Mouse (Mus musculus) limb, embryonic 14.5 days (tissue): ENCODE measurements at regions not wholly inside any gene's neighbourhood (a gene's known extent, or its start where the extent isn't known, plus 50 kb on each side); places are given as distances from the start of the nearest gene placed in this dataset.

ENCODE experiments used
- ATAC-seq: fragments of 200-750 bp; cut with Nextera tagmentation; 2 replicates; pipeline ENCODE4 v1.8.0; 2017; ENCODE audit warnings: low read depth, moderate number of reproducible peaks, moderate TSS enrichment; ENCODE audit not compliant: low FRiP score
- DNase-seq: peaks from one replicate; pipeline ENCODE4 v3.0.0-alpha.2; 2015; ENCODE audit warnings: low spot score
- H3K27ac ChIP-seq: fragments of 300-500 bp; sonication (generic); replicated peaks from 2 replicates; pipeline ENCODE4 v1.5.1; 2014; ENCODE audit warnings: low read depth, mild to moderate bottlenecking, low read length, moderate library complexity, mixed read lengths
- H3K27me3 ChIP-seq: fragments of 300-500 bp; sonication (generic); 2 replicates; pipeline ENCODE4 v1.6.1; 2014; ENCODE audit warnings: low read length, mixed read lengths; ENCODE audit not compliant: control insufficient read depth, insufficient read depth
- H3K36me3 ChIP-seq: fragments of 300-500 bp; sonication (generic); 2 replicates; pipeline ENCODE4 v1.6.1; 2014; ENCODE audit warnings: mild to moderate bottlenecking, low read length, moderate library complexity, mixed read lengths; ENCODE audit not compliant: control insufficient read depth, insufficient read depth
- H3K4me1 ChIP-seq: fragments of 300-500 bp; sonication (generic); 2 replicates; pipeline ENCODE4 v1.6.1; 2014; ENCODE audit warnings: antibody characterized with exemption, low read length, mixed read lengths; ENCODE audit not compliant: control insufficient read depth, insufficient read depth
- H3K4me2 ChIP-seq: fragments of 300-500 bp; sonication (generic); replicated peaks from 2 replicates; pipeline ENCODE4 v1.6.1; 2014; ENCODE audit warnings: low read depth, mild to moderate bottlenecking, low read length, moderate library complexity; ENCODE audit not compliant: severe bottlenecking
- H3K4me3 ChIP-seq: fragments of 300-500 bp; sonication (generic); replicated peaks from 2 replicates; pipeline ENCODE4 v1.5.1; 2014; ENCODE audit warnings: low read length
- H3K9ac ChIP-seq: fragments of 300-500 bp; sonication (generic); 2 replicates; pipeline ENCODE4 v1.6.1; 2014; ENCODE audit warnings: mild to moderate bottlenecking, low read depth, low read length, moderate library complexity; ENCODE audit not compliant: severe bottlenecking
- H3K9me3 ChIP-seq: fragments of 300-500 bp; sonication (generic); 2 replicates; pipeline ENCODE4 v1.6.1; 2016; ENCODE audit warnings: low read length; ENCODE audit not compliant: control insufficient read depth
- POLR2A ChIP-seq: fragments of 200-500 bp; IDR thresholded peaks from 2 replicates; pipeline ENCODE4 v1.8.0; 2012; ENCODE audit warnings: inconsistent platforms, mild to moderate bottlenecking, moderate library complexity, borderline replicate concordance; ENCODE audit not compliant: insufficient read depth, insufficient read length; ENCODE audit errors: extremely low read depth
- WGBS: fragments of 180-500 bp; shearing (Covaris S2); extraction: QIAGEN DNeasy Blood & Tissue Kit; methylation state at CpG from one replicate; pipeline ENCODE4 v1.1.7; 2014; 5-methylcytosine and 5-hydroxymethylcytosine counted together

- ATAC-seq: no peak
- no peak for TF ChIP-seq POLR2A
These were observed 738.2 kb upstream of the Jmjd1c start for GRCm38 (mm10) chr10:66357736-66358135.

GRCm38 (mm10) chr10:66370096-66370495 is 725.8 kb upstream of the Jmjd1c start:
- H3K4me3 ChIP-seq: no peak overlapping the region
- no peak for TF ChIP-seq POLR2A
- no peak overlapping the region for H3K27ac ChIP-seq
- H3K27me3 ChIP-seq: no peaks in the 10 kb centered on the region
- peak; percentile 29 for DNase-seq
- no peak overlapping the region for H3K9ac ChIP-seq
- no peaks in the 10 kb centered on the region for H3K4me1 ChIP-seq
- no peak for ATAC-seq
- no peaks in the 10 kb centered on the region for H3K36me3 ChIP-seq
- H3K9me3 ChIP-seq: no peaks in the 10 kb centered on the region
- 63% methylated on average over 3 of the region's 3 CpGs for WGBS
- H3K4me2 ChIP-seq: no peak overlapping the region

More at GRCm38 (mm10) chr10:66357736-66358135, 738.2 kb upstream of the Jmjd1c start:
- H3K27ac ChIP-seq: no peak overlapping the region
- no peaks in the 10 kb centered on the region for H3K4me1 ChIP-seq
- no peaks in the 10 kb centered on the region for H3K27me3 ChIP-seq
- no peak for DNase-seq
- H3K9me3 ChIP-seq: no peaks in the 10 kb centered on the region
- no peaks in the 10 kb centered on the region for H3K36me3 ChIP-seq
- H3K9ac ChIP-seq: no peak overlapping the region
- 91% methylated on average over 9 of the region's 9 CpGs for WGBS
- no peak overlapping the region for H3K4me2 ChIP-seq
- no peak overlapping the region for H3K4me3 ChIP-seq

- Histone ChIP-seq H3K27me3 (no peaks in the 10 kb centered on the region), H3K36me3 (no peaks in the 10 kb centered on the region), H3K9me3 (no peaks in the 10 kb centered on the region), H3K4me2 (no peak overlapping the region), H3K9ac (no peak overlapping the region), H3K27ac (no peak overlapping the region), H3K4me1 (no peaks in the 10 kb centered on the region), H3K4me3 (no peak overlapping the region)
- DNase-seq: no peak
- no peak for TF ChIP-seq POLR2A
- ATAC-seq: no peak
- WGBS: 78% methylated on average over 2 of the region's 2 CpGs
These were observed 724.2 kb upstream of the Jmjd1c start for GRCm38 (mm10) chr10:66371756-66372155.
